Mouse (Mus musculus) lung, embryonic 16.5 days (tissue): Measurements from ENCODE around the gene Jakmip3. TPM values are rescaled to one million over a fixed set of nuclear protein-coding genes. Genes with fewer than 3 reads are reported as not detected.
A peak's percentile ranks its signal among the peaks of the same experiment; 100 is the strongest.

Experiments used
- ATAC-seq: fragments of 200-750 bp; cut with Nextera tagmentation; 2 replicates; pipeline ENCODE4 v1.8.0; 2017; ENCODE audit warnings: low read depth, mild to moderate bottlenecking, moderate library complexity
- H3K27ac ChIP-seq: fragments of 300-500 bp; sonication (generic); 2 replicates; pipeline ENCODE4 v1.5.1; 2014; ENCODE audit warnings: mild to moderate bottlenecking, control low read depth, low read length
- H3K27me3 ChIP-seq: fragments of 300-500 bp; sonication (generic); 2 replicates; pipeline ENCODE4 v1.6.1; 2014; ENCODE audit warnings: low read depth, low read length, mixed read lengths; ENCODE audit not compliant: control insufficient read depth, insufficient read depth
- H3K36me3 ChIP-seq: fragments of 300-500 bp; sonication (generic); 2 replicates; pipeline ENCODE4 v1.6.1; 2014; ENCODE audit warnings: low read length; ENCODE audit not compliant: control insufficient read depth, insufficient read depth
- H3K4me1 ChIP-seq: fragments of 300-500 bp; sonication (generic); replicated peaks from 2 replicates; pipeline ENCODE4 v1.6.1; 2014; ENCODE audit warnings: low read length, mixed read lengths; ENCODE audit not compliant: control insufficient read depth, insufficient read depth
- H3K4me2 ChIP-seq: fragments of 300-500 bp; sonication (generic); 2 replicates; pipeline ENCODE4 v1.6.1; 2014; ENCODE audit warnings: low read depth, low read length, control low read depth
- H3K4me3 ChIP-seq: fragments of 300-500 bp; sonication (generic); 2 replicates; pipeline ENCODE4 v1.5.1; 2014; ENCODE audit warnings: mild to moderate bottlenecking, low read length, control low read depth
- H3K9ac ChIP-seq: fragments of 300-500 bp; sonication (generic); 2 replicates; pipeline ENCODE4 v1.6.1; 2014; ENCODE audit warnings: low read length, control low read depth
- H3K9me3 ChIP-seq: fragments of 300-500 bp; sonication (generic); 2 replicates; pipeline ENCODE4 v1.6.1; 2016; ENCODE audit warnings: low read length; ENCODE audit not compliant: control insufficient read depth
- WGBS: fragments of 180-500 bp; shearing (Covaris S2); extraction: QIAGEN DNeasy Blood & Tissue Kit; methylation state at CpG from one replicate; pipeline ENCODE4 v1.1.7; 2014; 5-methylcytosine and 5-hydroxymethylcytosine counted together
- polyA plus RNA-seq: library from polyadenylated mRNA; unstranded; fragments of >200 nt; fragmentation: Nextera tagmentation; extraction: Ambion mirVana; gene quantifications from 2 replicates; pipeline ENCODE4 v1.2.1, GENCODE M21; 2015

Gene Jakmip3
- polyA plus RNA-seq, 1 experiment from 2014 or later: 0.06 TPM

DNA sequence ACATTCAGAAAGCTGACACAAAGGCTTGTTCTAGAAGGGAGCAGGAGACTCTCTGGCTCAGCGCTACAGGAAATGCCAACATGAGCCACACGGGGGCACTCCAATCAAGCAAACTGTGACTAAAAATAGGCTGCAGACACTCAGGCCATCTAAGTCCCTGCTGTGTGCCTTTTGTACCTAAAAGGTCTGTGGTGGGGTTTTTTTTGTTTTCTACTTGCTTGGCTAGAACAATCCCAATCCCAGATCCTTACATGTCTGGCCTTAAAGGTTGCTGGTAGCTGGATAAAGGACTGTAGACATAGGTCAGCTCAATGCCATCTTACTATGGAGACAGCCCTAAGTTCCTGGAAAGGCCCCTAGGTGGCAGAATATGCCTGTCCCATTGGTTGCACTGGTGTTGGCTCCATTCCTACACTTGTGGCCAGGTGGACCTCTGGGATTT lies 127.7 kb downstream of the Jakmip3 start:
- H3K27ac ChIP-seq: no peak overlapping the region
- WGBS: 0% methylated on average over 2 of the region's 2 CpGs
- H3K9ac ChIP-seq: no peak overlapping the region
- H3K36me3 ChIP-seq: no peaks in the 10 kb centered on the region
- no peaks in the 10 kb centered on the region for H3K9me3 ChIP-seq
- no peak overlapping the region for H3K4me3 ChIP-seq
- no peak overlapping the region for H3K4me2 ChIP-seq
- H3K4me1 ChIP-seq: no peaks in the 10 kb centered on the region
- no peaks in the 10 kb centered on the region for H3K27me3 ChIP-seq
- peak; percentile 52; the same call in 1 of the 2 replicates for ATAC-seq

DNA sequence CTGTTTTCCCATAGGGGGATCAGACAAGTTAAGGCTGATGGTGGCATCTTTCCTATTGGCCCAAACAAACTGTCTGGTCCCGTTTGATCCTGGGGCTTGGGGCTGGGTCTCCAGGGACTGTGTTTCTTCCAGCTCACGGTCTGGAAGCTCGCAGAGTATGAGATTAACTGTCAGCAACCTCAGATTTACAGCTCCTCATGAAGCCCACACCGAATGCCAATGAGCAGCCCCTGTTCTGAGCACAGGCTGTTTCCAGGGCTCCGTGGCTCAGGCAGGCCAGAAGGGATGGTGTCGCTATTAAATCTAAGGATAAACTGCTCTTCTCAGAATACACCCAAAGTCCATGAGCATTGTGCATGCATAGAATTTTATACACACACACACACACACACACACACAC lies 133.7 kb downstream of the Jakmip3 start:
- Histone ChIP-seq H3K4me3 (no peak overlapping the region), H3K4me1 (no peaks in the 10 kb centered on the region), H3K27me3 (no peaks in the 10 kb centered on the region), H3K9me3 (no peaks in the 10 kb centered on the region), H3K4me2 (no peak overlapping the region), H3K27ac (no peak overlapping the region), H3K9ac (no peak overlapping the region), H3K36me3 (no peaks in the 10 kb centered on the region)
- ATAC-seq: no peak
- WGBS: 41% methylated on average over 6 of the region's 6 CpGs

DNA sequence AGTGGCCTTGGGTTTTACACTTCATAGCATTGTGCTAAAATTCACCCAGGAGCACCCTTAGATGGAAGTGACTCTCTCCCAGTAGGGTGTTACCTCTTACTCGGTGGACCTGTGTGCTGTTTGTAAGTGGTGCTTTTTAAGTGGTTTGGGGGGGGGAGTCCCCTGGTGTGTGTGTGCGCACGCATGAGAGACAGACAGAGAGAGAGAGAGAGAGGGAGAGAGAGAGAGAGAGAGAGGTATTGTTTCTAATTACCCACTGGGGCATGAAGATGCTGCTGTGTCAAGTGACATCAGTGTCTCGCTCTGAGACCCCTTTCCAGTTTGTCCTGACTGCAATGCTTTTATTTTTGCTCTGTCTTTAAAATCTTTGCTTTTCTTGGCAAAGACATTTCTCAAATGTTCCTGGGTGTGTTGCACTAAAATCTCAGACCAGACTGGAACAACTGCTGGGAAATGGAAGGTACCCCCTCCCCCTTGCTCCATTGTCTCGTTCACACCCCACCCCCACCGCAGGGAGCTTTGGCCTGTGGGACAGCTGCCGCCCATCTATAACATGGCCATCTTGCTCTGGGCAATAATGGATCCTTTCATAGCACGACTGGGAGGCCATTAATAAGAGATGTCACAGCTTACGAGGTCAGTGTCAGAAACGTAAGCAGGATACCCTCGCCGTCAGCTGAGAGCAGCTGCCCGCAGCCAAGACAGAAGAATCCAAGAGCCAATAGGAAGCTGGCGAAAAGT lies 134.7 kb downstream of the Jakmip3 start:
- no peak overlapping the region for H3K4me2 ChIP-seq
- WGBS: 40% methylated on average over 14 of the region's 14 CpGs

DNA sequence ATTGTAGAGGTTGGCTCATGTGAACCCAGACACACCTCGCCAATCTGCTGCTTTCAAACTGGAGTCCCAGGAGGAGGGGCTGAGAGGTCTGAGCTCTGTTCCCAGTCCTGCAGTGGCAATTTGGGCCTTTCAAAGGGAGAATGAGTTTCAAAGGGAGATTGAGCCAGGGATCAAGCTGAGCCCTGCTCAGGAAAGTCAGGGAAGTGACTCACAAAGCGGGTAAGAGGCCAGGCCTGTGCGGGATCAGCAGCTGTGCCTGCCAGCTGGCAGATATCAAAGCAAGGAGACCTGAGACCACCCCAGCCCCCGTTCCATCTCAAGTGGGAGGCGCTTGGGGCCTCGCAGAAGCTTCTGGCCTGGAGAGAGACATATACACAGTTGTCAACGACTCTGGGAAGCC lies 136.8 kb downstream of the Jakmip3 start:
- no peaks in the 10 kb centered on the region for H3K4me1 ChIP-seq
- WGBS: 20% methylated on average over 7 of the region's 7 CpGs
- H3K9me3 ChIP-seq: no peaks in the 10 kb centered on the region
- no peak overlapping the region for H3K27ac ChIP-seq
- H3K36me3 ChIP-seq: no peaks in the 10 kb centered on the region
- no peak overlapping the region for H3K4me2 ChIP-seq
- H3K4me3 ChIP-seq: no peak overlapping the region
- no peak overlapping the region for H3K9ac ChIP-seq
- no peaks in the 10 kb centered on the region for H3K27me3 ChIP-seq
- no peak for ATAC-seq

More for the DNA sequence above, 134.7 kb downstream of the Jakmip3 start:
- H3K4me1 ChIP-seq: no peaks in the 10 kb centered on the region
- no peaks in the 10 kb centered on the region for H3K36me3 ChIP-seq
- H3K4me3 ChIP-seq: no peak overlapping the region
- ATAC-seq: no peak
- no peak overlapping the region for H3K9ac ChIP-seq
- no peaks in the 10 kb centered on the region for H3K27me3 ChIP-seq
- H3K9me3 ChIP-seq: no peaks in the 10 kb centered on the region
- no peak overlapping the region for H3K27ac ChIP-seq

DNA sequence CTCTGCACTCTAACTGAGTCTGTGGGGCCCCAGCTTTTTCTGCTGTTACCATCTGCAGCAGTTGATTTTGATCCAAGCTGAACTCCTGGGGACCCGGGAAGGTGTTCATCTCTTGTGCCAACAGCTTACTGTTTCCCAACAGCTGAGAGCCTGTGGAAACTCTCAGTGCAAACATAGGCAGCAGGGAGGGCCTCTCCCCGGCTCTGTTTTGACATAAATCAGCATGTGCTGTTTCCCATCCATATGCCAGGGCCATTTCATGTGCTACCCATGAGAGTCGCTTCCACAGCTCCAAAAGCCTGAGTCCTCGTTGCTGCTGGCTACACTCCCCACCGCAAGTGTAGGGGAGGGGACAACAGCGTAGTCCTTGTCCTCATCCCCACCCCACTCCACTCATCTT lies 137.7 kb downstream of the Jakmip3 start:
- Histone ChIP-seq H3K4me2 (no peak overlapping the region), H3K9ac (no peak overlapping the region), H3K27ac (no peak overlapping the region), H3K4me3 (no peak overlapping the region), H3K36me3 (no peaks in the 10 kb centered on the region), H3K9me3 (no peaks in the 10 kb centered on the region), H3K27me3 (no peaks in the 10 kb centered on the region), H3K4me1 (no peaks in the 10 kb centered on the region)
- WGBS: 47% methylated on average over 6 of the region's 6 CpGs
- ATAC-seq: no peak

- H3K27me3 ChIP-seq: no peaks in the 10 kb centered on the region
- 64% methylated on average over 7 of the region's 7 CpGs for WGBS
- H3K4me3 ChIP-seq: no peak overlapping the region
- peak; percentile 38; the same call in 1 of the 2 replicates for ATAC-seq
- no peaks in the 10 kb centered on the region for H3K9me3 ChIP-seq
- H3K4me1 ChIP-seq: no peaks in the 10 kb centered on the region
- H3K9ac ChIP-seq: no peak overlapping the region
- no peak overlapping the region for H3K27ac ChIP-seq
- H3K36me3 ChIP-seq: no peaks in the 10 kb centered on the region
- H3K4me2 ChIP-seq: no peak overlapping the region
These were observed 138.6 kb downstream of the Jakmip3 start for GRCm38 (mm10) chr7:139079141-139079540.

DNA sequence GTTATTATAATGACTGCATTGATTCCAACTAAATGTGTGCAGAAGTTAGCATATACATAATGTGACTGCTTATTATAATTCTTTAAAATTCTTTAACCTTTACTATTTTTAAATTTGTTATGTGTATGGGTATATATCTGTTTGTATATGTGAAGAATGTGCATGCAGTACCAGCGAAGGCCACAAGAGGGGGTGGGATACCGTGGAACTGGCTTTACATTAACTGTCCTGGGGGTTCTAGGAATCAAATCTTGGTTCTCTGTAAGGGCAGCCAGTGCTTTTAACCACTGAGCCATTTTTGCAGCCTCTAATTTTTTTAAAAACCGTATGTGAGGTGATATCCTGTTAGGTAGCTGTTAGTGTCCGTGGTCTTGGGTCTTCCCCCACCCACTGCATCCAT lies 140.2 kb downstream of the Jakmip3 start:
- Histone ChIP-seq H3K4me2 (no peak overlapping the region), H3K36me3 (no peaks in the 10 kb centered on the region), H3K4me1 (no peaks in the 10 kb centered on the region), H3K9ac (no peak overlapping the region), H3K4me3 (no peak overlapping the region), H3K27ac (no peak overlapping the region), H3K27me3 (peaks cover 8% of the 10 kb centered on the region), H3K9me3 (no peaks in the 10 kb centered on the region)
- ATAC-seq: no peak
- 63% methylated on average over 4 of the region's 4 CpGs for WGBS

DNA sequence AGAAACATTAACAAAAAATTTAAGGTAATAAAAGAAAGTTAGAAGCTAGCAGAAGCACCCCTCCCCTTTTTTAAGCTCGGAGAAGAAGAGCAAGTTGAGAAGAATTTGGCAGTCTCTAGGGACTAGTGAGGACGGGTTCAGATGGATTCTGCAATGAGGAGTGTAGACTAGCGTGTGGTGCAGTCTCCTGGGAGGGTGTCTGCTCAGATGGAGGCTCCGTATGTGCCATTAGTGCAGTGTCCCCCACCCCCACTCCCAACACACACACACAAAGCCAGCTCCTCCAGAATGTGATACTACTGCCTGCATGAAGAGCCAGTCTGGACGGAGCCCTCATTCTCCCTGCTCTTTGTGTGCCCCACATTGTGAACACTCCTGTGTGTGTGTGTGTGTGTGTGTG lies 140.6 kb downstream of the Jakmip3 start:
- H3K4me3 ChIP-seq: no peak overlapping the region

GRCm38 (mm10) chr7:139082281-139082680 lies 141.8 kb downstream of the Jakmip3 start:
- peaks cover 23% of the 10 kb centered on the region for H3K27me3 ChIP-seq
- 78% methylated on average over 8 of the region's 8 CpGs for WGBS
- H3K4me2 ChIP-seq: no peak overlapping the region
- H3K4me1 ChIP-seq: peaks cover 6% of the 10 kb centered on the region
- H3K9me3 ChIP-seq: no peaks in the 10 kb centered on the region
- no peak overlapping the region for H3K27ac ChIP-seq
- no peak overlapping the region for H3K4me3 ChIP-seq
- H3K36me3 ChIP-seq: no peaks in the 10 kb centered on the region
- no peak overlapping the region for H3K9ac ChIP-seq
- no peak for ATAC-seq

More for the DNA sequence above, 140.6 kb downstream of the Jakmip3 start:
- H3K27ac ChIP-seq: no peak overlapping the region
- no peak overlapping the region for H3K9ac ChIP-seq
- no peaks in the 10 kb centered on the region for H3K4me1 ChIP-seq
- peaks cover 12% of the 10 kb centered on the region for H3K27me3 ChIP-seq
- ATAC-seq: no peak
- 66% methylated on average over 5 of the region's 5 CpGs for WGBS
- no peaks in the 10 kb centered on the region for H3K36me3 ChIP-seq
- no peak overlapping the region for H3K4me2 ChIP-seq
- no peaks in the 10 kb centered on the region for H3K9me3 ChIP-seq
